Mouse (Mus musculus) megakaryocyte, embryonic 14.5 days (primary cell): Measurements from ENCODE around the gene Mettl27.

ENCODE experiments used
- FLI1 ChIP-seq: IDR thresholded peaks from 2 replicates; pipeline ENCODE4 v1.6.1; 2012; ENCODE audit warnings: low read length, inconsistent platforms, mixed read lengths
- GATA1 ChIP-seq: IDR thresholded peaks from 3 replicates; pipeline ENCODE4 v1.6.1; 2012; ENCODE audit warnings: mixed read lengths, low read length, inconsistent platforms, borderline replicate concordance

DNA sequence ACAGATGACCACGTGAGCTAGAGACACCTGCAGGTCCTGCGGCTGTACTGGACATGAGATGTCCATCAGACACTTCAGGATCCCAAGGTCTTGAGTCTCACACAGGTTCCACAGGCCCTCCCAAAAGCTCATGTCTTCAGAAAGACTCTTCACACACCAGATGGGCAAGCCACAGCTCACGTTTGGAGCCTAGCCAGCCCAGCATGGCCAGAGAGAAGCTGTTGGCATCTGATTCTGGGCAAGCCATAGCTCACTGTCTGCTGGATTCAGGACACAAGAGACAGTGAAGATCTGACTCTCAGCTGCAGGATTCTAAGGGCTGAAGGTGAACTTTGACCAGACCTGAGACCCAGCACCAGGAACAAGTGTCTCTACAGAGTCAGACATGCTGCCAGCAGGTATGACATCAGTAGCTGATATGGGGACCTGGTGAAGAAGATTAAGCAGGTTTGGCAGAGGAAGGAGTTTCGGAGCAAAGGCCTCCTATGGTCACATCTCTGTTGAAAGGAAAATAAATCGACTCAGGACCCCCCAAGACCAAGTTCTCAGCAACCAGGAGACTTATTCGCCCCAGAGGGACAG, 12.0 kb upstream of the Mettl27 start:
- TF ChIP-seq GATA1: no peak
- no peak for TF ChIP-seq FLI1
